Mouse (Mus musculus) heart, postnatal 0 days (tissue): ENCODE measurements at regions not wholly inside any gene's neighbourhood (a gene's known extent, or its start where the extent isn't known, plus 50 kb on each side); places are given as distances from the start of the nearest gene placed in this dataset.

Experiments used
- CTCF ChIP-seq: IDR thresholded peaks from 2 replicates; pipeline ENCODE4 v1.5.1; 2016; ENCODE audit warnings: antibody characterized with exemption, control low read depth, low read depth
- EP300 ChIP-seq: IDR thresholded peaks from 2 replicates; pipeline ENCODE4 v1.6.1; 2016; ENCODE audit warnings: antibody characterized with exemption, low read depth

- TF ChIP-seq CTCF (no peak), EP300 (no peak)
These were observed 125.5 kb upstream of the P3h2 start for GRCm38 (mm10) chr16:26231110-26231509.
